Mouse (Mus musculus): ENCODE measurements around the gene Kcnk5.

- TF ChIP-seq CTCF (conservative IDR thresholded peaks at IDR 0.05; ENCODE audit: insufficient read depth, insufficient read length, low read depth, low read length), result no peak
- no peak for TF ChIP-seq POLR2A (IDR thresholded peaks at IDR 0.05; ENCODE audit: low read depth, low read length)
Measured at GRCm38 (mm10) chr14:20128162-20128561, 53.4 kb downstream of the Kcnk5 start.
